Mouse (Mus musculus) left cerebral cortex, adult 8-10 months (tissue): Measurements from ENCODE around the gene BC051665. TPM values are rescaled to one million over a fixed set of nuclear protein-coding genes. Genes with fewer than 3 reads are reported as not detected.

Experiments used
- DNase-seq, 2 experiments: peaks; one replicate each; pipeline ENCODE4 v3.0.0; 2022; ENCODE audit warnings: low spot score in 2 of 2
- total RNA-seq, 4 experiments: library from RNA; stranded (reverse); gene quantifications; 2 replicates each; pipeline ENCODE4 v1.2.4; 2022

The BC051665 gene
- total RNA-seq, 4 experiments from 2014 or later = not detected

GRCm38 (mm10) chr13:60743381-60744077 is 42.6 kb downstream of the BC051665 start:
- no peak for DNase-seq

DNA sequence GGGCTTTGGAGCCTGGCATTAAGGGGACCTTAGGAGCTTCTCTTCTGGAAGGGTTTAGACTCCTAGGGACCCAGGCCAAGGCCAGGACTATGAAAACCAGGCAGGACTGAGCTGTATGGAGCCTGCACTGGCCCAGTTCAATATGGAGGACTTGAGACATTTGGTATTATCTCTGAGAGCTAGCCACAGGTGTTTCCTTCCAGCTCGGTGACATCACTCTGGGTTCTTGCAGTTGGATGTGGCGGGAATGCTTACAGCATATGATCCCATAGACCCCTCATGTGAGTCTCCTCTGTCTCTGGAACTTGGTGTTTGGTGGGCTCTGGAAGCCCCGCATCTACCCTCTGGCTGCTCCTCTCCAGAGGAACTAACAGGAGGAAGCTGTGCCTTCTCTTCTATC is 43.6 kb downstream of the BC051665 start:
- no peak for DNase-seq

DNA sequence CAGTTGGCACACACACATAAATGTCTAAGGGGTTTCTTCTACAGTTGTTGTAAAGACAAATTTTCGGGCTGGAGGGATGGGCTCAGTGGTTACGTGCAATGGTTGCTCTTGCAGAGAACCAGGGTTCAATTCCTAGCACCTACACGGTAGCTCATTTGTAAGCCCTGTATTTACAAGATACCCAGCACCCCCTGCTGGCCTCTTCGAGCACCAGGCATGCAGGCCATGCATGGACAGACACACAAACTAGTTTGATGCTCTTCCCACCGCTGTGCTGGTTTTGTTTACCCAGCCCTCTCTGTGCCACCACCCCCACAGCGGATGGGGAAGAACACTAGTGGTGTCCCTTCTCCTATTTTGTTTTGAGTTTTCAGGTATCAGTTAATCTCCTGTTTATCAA is 45.9 kb downstream of the BC051665 start:
- no peak for DNase-seq

DNA sequence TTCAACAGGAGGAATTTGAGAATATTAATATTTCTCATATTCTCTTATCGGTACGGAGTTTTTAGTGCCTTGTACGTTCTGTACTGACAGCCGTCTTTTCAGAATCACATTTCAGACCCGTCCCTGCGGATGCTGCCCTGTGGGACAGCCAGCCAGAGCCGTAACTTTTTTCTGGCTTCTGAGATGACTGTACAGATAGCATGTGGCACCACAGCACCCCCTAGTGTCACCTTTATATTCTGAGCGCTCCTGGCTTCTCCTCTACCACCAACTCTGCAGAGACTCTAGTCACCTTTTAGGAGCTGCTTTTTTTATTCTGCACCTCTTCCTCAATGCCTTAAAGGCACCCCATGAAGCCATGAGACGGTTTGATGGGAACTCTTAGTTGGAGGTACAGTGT is 47.7 kb downstream of the BC051665 start:
- DNase-seq = no peak

DNA sequence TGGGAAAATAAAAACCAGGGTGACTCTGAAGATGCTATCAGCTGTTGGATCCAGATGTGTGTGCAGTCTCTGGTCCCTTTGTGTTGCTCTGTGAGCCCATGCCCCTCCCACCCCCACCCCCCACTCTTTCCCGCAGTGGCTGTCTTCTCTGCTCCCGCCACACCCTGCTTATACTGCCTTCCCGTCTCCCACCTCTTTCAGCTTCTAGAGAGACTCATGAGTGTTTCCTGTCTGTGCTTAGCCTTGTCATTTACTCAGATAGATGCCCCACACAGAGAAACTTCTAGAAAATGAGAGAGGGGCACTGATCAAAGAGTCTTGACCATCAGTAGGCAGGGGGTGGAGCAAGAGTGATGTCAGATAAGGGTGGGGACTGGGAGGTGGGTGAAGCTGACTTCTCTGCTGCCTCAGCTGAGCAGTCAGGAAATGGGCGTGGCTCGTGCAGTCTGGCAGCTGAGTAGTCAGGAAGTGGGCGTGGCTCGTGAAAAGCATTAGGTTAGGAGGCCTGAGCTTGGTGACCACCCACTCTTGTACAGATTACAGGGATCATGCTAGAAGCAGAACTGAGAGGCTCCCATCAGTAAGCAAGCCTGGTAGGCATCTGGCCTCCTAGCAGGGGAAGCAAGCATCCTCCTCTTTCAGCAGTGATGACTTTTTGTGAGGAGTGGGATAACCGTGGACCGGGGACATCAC is 48.4 kb downstream of the BC051665 start:
- peak in 1 of 2 experiments; percentile 69 for DNase-seq

DNA sequence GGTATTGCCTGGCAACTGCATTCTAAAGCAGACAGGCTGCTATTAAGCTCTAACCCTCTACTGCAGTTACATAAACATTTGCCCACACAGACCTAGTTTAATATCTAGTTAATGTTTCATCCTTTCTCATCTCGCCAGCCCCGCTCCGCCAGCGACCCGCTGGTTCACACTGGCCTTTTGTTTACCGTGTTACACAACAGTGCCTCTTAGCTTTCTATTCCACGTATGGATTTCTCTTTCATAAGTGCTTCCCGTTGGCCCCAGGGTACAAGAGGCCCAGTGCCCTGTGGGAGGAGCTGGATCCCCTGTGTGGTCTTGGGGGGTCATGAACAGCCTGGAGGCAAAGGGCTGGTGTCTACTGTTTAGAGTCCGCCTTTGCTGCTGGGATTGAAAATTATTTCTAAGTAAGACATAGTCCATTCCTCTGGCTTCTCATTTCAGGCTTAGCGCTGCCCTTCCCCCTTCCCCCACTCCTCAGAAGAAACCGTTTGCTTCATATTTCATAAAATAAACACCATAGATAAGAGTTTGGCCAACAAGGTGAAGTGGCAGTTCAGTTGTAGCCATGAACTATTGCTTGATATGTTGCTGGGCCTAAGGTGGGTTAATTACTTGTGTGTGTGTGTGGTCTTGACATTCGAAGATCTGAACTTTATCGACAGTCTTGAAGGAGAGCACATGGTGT is 49.6 kb downstream of the BC051665 start:
- no peak for DNase-seq

DNA sequence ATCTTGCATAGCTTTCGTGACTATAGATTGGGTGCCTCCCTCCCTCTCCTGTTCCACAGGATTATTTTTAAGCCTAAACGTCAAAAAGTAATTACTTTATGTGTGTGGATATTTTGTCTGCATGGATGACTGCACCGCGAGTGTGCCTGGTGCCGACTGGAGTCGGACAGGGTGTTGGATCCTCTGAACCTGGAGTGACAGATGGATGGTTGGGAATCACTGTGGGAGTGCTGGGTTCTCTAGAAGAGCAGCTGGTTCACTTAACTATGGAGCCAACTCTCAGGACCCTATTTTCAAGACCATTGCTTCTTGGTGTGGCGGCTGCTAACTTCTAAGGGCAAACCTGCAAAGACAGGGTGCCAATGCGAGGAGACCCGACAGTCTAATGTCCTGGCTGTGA is 50.9 kb downstream of the BC051665 start:
- no peak for DNase-seq

Other genes with a start within 250 kb of the BC051665 start
- gene Dapk1, start 184.4 kb downstream of the BC051665 start, total RNA-seq = 10 to 100 TPM; 79.4 to 92.7 (median 84.4) TPM
- not detected for gene Ctsll3, start 16.5 kb upstream of the BC051665 start, total RNA-seq
- not detected for gene 4930486L24Rik, start 78.1 kb upstream of the BC051665 start, total RNA-seq
- under 1 TPM in 1 of 4 experiments, not detected in 3; 0.46 TPM for gene Gm49392, start 110.5 kb upstream of the BC051665 start, total RNA-seq
- 1 to 10 TPM in 2 of 4 experiments, under 1 TPM in 2; 0.46 to 3.3 (median 1.5) TPM for gene Ctla2b, start 111.1 kb upstream of the BC051665 start, total RNA-seq
- gene Tpbpb, start 118.5 kb upstream of the BC051665 start, total RNA-seq = not detected
- gene Gm49393, start 149.2 kb upstream of the BC051665 start, total RNA-seq = not detected
- gene Gm49391, start 150.2 kb upstream of the BC051665 start, total RNA-seq = 1 to 10 TPM in 1 of 4 experiments, under 1 TPM in 1, not detected in 2; 0.68 to 1.1 TPM
- 10 to 100 TPM; 11.5 to 22.1 (median 14.0) TPM for gene Ctla2a, start 150.3 kb upstream of the BC051665 start, total RNA-seq
- gene Tpbpa, start 155.6 kb upstream of the BC051665 start, total RNA-seq = not detected
- gene Ctsj, start 219.6 kb upstream of the BC051665 start, total RNA-seq = not detected